Mouse (Mus musculus) adrenal gland (tissue): ENCODE data around the gene Znrf1.

Source experiments
- intact Hi-C: fragments of 180-260 bp; cut with DNase I; formaldehyde crosslinking; loops from one replicate; pipeline ENCODE4 v1.15.1; 2025

Znrf1 gene

DNA sequence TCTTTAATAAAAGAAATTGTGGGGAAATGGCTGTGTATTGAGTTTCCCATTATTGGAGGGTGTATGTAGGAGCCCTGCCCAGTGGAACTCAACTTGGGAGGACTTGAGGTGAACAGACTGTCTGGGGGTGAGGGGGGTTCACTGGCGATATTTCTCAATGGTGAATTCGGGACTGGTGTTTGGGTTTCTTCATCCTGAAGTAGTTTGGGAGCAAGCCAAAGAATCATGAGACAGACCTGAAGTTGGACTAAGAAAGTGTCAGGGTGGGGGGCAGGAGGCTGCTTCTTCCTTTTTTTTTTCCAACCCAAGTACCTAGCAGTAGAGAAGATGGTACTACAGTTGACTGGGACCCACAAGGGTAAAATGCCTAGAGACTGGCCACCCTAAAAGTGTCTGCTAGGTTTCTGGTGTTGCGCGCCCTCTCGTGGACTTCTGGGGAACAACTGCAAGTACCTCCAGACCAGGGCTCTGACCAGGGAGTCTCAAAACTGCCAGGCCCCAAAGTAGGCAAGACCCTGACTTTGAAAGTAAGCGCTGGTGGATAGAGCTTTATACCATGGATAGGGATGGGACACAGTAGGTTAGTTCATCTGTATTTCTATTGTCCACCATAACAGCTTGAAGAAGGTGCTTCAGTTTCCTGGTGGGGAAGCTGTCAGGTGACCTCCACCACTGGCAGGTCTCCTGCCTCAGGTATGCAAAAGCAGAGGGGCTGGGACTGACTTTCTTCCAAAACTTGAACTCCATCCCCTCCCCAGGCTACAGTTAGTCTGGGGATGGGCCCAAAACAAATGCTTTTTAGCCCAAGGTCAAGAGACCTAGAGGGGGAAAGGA, 90.0 kb downstream of the Znrf1 start:
- intact Hi-C loops = no loop called here

DNA sequence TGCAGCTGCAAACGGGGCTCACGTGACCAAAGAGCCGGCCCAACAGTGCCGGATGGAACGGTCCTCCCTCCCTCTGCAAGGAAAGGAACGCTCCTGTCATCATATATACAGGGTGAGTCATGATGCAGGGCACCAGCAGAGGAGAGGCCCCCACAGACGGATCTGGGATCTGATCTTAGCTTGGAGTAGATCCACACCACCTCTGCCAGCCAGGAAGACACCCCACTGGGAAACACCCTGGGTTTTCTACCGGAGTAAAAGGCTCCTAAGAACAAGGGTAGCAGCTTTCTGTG, 90.6 kb downstream of the Znrf1 start:
- intact Hi-C loops = no loop called here

DNA sequence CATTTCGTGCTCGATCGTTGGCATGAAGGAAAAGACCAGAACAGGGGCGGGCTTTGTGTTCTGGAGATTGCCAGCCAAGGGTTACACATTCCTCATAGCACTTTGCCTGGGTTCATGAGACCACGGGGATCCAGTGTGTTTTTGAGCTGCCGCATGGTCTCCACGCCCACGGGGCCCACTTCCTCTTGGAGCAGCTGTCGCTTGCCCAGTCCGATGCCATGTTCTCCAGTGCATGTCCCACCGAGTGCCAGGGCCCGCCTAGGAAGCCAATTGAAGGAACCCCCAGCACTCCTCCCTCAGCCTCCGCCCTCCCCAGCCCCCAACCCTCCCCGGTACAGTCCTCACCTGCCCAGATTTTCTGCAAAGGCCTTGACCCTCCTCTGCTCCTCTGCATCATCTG, 91.0 kb downstream of the Znrf1 start:
- intact Hi-C loops = no loop called here

DNA sequence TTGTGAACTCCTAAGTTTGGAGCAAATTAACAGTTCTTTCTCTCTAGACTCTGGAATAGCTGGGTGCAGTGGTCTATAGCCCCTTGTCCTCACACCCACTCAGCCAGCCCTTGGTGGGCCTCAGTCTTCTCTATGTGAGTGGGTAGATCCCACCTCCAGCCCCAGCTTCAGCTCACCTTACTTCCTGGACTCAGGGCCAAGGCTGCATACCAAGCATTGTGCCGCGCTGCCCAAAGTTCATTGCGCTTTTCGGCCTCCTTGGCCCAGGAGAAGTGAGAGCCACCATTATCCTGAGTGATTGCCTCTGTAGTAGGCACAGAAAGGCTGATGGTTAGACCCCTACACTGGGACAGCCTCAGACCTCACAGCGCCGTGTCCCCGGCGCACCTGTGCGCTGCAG, 92.0 kb downstream of the Znrf1 start:
- intact Hi-C loops = no loop called here

DNA sequence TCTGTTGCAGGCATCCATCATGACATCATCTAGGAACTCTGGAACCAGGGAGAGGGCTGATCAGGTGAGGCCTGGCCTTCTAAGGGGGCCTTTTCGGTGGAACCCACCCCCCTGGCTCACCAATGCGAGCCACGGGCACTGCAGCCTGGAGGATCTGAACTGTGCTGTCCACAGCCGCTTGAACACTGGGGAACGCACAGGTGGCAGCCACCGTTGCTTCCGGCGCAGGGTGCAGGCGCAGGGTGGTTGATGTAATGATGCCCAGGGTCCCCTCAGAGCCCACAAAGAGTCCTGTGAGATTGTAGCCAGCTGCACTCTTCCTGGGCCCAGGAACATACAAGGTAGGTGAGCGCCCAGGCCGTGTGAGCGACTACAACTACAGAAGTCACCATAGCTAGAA, 92.5 kb downstream of the Znrf1 start:
- intact Hi-C loops = no loop called here

DNA sequence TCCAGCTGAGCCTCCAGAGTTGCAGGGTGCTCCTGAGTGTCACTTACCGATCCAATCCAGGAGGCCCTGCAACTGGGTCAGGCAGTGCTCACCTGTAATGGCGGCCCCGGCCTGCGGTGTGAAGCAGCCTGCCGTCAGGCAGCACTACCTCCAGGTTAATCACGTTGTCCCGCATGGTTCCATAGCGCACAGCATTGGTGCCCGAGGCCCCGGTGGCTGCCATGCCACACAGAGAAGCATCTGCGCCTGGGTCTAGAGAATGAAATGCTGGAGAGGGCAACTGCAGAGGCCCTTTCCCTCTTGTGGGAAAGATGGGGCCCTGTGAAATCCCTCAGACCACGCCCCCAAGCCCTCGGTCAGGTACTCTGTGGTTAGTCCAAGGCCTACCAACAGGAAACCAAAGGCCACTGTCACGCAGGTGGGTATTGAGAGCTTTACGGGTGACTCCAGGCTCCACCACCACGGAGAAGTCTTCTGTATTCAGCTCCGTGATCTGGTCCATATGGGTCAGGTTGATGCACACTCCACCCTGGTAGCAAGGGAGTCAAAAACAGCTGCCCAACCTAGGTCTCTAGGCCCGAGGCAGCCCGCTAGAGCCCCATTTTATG, 93.1 kb downstream of the Znrf1 start:
- intact Hi-C loops = no loop called here

DNA sequence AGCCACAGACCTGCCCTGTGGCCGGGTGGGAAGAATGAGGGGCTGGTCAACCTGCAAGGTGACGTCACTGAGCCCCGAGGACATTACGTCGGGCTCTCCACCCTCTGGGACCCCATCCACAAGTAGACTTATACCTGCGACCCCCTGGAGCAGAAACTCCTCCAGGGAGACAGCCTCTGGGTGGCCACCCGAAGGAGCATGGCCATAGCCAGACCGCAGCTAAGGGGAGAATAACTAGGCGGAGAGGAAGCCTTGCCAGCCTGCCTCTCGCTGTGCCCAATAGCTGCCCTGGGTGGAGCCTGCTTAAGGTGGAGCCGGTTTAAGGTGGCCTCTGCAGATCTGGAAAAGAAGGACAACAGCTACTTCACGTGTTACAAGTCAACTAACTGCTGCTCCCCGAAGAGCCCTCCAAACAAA, 94.2 kb downstream of the Znrf1 start, which contains the start of gene Ldhd:
Ldhd (minus strand) TSS at position 270 of the 417 bp plus-strand sequence.
- intact Hi-C loops = no loop called here

DNA sequence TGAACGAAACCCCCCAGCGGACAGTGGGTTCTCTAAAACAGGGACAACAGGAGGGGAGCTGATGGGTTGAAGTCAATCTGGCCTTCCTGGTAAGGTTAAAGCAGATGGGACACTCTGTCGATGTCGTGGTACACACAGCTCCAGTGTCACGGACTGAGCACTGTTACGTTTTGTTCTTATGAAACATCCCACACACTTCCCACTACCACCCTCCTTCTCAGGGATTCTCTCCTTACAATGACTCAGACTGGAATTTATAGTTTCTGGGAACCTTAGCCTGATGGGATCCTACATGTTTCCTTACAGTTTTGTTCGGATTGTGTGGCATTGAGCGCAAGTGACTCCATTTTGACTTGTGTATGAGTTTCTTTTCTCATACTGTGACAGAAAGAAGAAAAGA, 95.7 kb downstream of the Znrf1 start:
- intact Hi-C loops = no loop called here

DNA sequence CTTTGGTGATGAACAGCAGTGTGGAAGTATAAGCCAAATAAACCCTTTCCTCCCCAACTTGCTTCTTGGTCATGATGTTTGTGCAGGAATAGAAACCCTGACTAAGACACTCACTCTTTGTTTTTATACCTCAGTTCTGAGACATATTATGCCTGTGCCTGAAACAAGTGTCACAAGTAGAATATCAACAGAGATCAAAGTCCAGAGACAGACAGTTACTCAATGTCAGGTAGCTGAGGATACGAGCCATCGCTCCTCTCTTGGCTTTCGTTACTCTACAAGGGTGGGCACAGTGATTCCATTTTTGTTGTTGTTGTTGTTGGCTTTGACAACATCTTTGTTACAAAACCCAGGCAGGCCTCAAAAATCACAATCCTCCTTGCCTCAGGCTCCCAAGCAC, 97.1 kb downstream of the Znrf1 start:
- intact Hi-C loops = no loop called here

DNA sequence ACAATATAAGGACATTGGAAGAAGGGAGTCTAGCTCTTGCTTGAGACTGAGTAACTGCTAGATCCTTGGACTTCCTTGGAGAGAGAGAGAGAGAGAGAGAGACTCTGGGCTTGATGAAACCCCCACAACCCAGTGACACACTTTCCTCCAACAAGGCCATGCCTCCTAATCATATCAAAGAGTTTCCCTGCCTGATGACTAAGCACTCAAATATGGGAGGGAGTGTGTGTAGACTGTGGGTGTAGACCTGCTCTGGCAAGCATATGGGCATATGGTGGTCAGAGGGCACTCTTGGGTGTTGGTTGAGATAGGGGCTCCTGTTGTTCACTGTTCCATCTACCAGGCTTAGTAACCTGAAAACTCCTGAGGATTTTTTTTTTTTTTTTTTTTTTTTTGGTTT, 102.2 kb downstream of the Znrf1 start:
- intact Hi-C loops = no loop called here

DNA sequence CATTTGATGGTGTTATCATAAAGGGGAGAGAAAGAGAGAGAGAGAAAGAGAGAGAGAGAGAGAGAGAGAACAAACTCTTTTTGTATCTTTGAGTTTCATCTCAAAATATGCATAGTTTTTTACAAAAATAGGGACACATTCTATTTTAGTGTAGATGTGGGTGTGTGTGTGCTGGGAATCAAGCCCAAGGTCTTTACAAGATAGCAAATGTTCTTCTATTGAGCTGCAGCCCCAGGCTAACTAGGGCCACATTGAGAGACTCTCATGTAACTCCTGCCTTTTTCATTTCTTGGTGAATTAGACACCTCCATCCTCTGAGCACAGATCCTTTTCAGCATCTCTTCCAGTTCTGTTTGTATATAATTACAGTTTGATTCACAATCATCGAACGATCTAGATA, 105.2 kb downstream of the Znrf1 start:
- intact Hi-C loops = loop anchor here (5.0 kb wide), 1 partner anchor 104 kb away; the partner anchor contains the start of gene Znrf1

DNA sequence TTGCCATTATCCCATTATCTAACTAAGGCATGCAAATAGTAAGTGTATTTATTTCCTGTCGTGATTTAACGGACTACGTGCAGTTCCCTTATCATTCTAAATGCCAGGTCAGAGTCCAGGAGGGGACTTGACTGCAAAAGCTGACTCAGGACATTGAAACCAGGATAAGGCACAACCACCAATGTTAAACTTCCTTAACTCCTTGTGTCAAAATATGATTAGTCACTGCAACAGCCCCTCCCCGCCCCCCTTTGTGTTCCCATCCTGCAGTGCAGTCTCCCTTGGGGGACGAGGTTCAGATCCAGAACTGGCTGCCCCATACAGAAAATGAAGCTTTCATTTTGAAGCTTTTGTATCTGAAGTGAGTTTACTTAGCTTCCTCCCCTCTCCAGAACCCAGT, 106.6 kb downstream of the Znrf1 start:
- intact Hi-C loops = loop anchor here (5.0 kb wide), 1 partner anchor 105 kb away; the partner anchor contains the start of gene Znrf1

DNA sequence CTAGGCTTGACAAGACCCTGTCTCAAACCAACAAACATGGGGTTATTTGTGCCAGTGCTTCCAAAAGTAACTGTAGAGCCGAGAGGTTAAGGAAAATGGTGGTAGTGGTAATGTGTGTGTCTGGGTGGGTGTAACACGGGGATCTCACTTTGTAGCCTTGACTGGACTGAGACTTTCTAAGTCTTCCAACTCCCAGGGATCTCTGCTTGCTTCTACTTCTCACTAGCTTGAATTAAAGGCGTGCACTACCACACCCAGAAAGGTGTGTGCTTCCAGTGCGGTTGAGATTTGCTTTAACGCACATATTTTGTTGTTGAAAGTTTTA, 107.0 kb downstream of the Znrf1 start:
- intact Hi-C loops = loop anchor here (5.0 kb wide), 1 partner anchor 106 kb away; the partner anchor contains the start of gene Znrf1

DNA sequence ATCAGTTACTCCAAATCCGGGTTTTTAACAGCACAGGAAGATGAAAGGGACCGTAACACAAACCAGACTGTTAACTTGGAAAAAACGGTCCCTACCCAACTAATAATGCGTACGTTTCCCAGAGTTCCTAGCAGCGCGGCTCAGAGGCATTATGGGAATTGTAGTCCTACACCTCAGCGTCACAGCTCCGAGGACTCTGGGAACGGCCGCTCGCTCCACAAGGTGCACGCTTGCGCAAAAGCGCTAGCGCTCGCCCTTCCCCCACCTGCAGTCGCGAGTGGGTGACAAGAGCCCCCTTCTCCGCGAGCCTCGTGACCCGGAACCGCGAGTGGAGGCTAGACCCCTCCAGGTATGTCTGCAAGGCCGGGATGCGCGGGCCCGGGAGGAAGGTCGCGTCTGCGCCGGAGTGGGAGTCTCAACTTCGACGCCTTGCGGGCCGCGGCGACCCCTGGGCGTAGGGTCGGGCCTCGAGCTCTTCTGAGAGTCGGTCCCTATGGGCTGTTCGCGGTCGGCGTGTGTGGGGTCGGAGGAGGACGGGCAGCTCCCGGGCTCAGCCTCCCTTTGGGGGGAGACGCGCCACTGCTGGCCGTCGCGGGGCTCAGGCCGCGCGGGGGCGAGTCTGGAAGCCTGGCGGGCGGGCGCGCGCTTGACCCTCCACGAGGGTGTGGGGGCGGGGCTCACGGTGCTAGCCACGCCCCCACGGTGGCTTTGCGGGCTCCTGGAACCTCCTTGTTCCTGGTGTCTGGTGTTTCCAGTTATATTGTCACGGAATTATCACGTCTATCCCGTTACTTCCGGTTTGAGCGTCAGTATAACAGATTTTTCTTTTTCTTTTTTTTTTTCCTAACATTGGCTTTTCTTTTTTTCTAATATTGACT, 107.6 kb downstream of the Znrf1 start, which contains the start of gene Zfp1:
Zfp1 (plus strand) TSS at position 138 of the 878 bp plus-strand sequence.
- intact Hi-C loops = loop anchor here (5.0 kb wide), 1 partner anchor 106 kb away; the partner anchor contains the start of gene Znrf1

DNA sequence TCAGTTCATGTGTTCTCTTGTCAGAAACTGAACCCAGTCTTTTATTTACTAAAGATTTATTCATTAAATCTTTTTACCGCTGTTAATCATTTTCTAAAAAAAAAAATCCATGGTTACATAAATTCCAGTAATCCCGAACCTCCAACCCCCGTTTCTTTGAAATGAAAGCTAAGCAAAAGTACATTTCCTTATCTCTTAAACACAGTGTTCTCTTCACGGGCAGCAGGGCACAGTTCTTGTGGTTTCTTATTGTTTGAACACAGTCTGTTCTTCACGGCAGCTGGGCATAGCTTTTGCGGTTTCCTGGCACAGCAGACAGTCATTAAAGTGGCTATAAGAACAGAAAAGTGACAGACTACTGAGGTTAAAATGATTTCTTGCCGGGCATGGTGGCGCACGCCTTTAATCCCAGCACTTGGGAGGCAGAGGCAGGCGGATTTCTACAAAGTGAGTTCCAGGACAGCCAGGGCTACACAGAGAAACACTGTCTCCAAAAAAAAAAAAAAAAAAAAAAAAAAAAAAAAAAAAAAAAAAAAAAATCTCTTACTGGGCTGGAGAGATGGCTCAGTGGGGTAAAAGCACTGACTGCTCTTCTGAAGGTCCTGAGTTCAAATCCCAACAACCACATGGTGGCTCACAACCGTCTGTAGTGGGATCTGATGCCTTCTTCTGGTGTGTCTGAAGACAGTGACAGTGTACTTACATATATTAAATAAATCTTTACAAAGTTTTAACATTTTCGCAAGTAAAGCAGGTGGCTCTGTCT, 108.6 kb downstream of the Znrf1 start:
- intact Hi-C loops = loop anchor here (5.0 kb wide), 1 partner anchor 107 kb away; the partner anchor contains the start of gene Znrf1

DNA sequence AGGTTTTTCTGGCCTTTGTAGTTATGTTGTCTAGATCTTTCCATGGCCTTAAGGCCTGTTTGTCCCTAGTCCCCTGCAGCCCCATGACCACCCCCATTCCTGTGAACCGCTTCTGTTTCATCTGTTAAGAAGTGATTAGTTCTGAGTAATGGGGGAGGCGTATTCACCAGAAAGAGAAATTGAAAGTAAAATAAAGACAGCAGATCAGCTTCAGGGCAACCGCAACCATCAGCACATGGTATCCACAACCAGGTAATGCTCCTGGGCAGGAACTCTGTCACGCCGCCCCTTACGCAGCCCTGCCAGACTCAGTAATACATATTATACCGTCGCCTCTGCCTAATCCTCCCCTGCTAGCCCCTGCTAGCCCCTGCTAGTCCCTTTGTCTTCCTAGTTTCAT, 109.8 kb downstream of the Znrf1 start:
- intact Hi-C loops = no loop called here

DNA sequence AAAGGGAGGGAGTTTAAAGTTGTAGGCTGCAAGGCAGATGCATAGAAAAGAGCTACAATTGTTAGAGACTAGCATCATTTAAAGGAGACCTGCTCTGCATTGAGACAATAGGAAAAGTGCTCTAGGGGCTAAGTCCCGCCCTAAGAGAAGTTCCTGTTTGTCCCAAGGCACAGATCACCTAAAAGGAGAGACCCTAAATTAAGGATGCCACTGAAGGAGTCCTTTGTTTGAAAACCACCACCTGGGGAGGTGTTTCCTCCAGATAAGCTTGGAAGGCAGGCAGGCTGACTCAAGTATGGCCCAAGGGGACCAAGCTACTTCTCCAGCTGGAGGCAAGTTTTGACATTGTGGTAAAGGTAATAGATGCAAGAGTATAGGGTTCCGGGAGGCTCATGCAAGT, 112.9 kb downstream of the Znrf1 start:
- intact Hi-C loops = no loop called here

DNA sequence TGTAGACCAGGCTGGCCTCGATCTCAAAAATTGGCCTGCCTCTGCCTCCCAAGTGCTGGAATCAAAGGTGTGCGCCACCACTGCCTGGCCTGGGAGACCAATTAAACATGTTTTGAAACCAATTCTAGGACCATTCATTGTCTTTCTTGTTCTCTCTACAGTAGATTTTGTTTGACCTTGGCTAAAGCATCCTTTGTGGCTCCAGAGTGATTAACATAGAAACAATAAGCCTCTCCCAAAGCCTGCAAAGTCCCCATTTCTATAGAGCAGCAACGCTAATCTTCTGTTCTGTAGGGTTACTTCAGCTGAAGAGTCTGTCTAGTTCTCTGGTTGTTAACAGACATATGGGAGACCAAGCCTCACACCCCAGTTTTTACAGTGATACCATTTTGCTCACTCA, 114.8 kb downstream of the Znrf1 start:
- intact Hi-C loops = no loop called here

DNA sequence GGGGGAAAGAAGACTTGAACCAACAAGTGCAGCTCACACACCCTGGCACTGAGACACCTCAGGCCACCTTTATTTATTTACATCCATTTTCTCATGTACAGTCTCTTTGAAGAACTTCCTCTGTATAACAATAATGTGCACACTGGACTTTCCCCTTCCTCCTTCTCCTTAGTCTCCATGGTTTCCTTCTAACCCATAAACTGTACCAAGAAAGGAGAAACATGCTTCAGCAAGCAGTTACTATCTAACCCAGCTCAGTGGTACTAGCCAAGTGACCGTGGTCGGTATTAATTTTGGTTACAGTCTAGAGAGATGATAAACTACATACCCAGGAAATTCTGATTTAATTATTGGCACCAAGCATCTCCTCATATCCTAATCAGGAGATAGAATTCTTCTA, 117.6 kb downstream of the Znrf1 start:
- intact Hi-C loops = no loop called here

DNA sequence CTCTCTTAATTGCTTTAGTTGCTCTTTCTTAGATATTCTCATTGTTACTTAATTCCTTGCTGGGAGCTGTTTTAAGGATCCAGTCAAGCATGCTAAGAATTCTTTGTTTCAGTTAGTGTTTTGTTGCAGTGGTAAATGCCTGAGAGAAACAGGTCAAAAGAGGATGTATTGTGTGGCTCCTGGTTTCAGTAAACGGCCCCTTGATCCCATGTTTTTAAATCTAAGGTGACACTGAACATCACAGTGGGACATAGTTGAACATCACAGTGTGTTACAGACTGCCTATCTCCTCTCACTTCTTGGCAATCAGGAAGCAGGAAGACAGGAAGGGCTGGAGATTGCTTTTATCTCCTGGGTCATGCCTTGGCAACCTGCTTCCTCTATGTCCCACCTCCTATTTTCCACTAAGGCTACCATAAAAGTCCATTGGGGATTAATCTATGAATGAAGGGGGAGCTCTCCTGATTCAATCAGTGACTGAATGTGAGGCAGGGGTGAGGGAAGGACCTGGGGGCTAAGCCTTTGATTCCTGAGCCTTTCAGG, 121.5 kb downstream of the Znrf1 start:
- intact Hi-C loops = no loop called here
